Mouse (Mus musculus): ENCODE measurements around the gene Card9.
A peak's percentile ranks its signal among the peaks of the same experiment; 100 is the strongest.

The Card9 gene

DNA sequence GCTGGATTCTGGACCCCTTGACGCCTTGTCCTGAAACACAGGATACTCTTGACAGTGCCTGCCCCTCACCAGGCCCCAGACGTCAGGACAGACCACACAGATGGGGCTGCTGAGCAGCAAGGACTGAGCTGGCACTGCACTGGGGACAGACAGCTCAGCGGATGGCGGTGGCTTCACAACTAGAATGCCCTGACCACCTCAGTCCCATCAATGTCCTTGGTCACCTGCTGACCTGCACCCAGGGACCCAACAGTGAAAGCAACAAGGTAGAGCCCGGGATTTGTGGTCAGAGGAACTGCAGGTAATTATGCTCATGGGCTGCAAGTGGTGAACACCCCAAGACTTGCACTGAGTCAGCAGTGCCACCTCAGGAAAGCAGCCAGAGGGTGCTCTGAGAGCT, 2.3 kb upstream of the Card9 start:
- no peak for DNase-seq (ENCODE audit: low spot score in 2 of 2)

DNA sequence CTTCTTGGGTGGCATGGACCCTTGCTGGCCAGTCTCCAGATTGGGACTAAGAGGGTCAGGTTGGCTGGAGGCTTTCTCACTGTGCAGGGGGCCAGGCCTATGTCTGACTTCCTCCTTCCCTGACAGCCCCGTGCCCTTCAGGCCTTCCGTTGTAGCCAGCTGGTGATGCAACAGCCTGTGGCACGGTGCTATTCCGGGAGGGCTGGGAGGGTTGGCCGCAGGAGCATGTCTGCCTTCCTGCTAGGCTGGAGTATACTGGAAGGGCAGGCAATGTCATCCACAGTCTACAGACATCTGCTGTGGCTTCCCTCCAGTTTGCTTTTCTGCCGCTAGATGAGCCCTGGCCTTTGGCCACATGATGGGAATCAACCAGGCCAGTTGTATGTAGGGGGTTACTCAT, 735 bp downstream of the Card9 start:
- no peak for DNase-seq (ENCODE audit: low spot score in 2 of 2)

DNA sequence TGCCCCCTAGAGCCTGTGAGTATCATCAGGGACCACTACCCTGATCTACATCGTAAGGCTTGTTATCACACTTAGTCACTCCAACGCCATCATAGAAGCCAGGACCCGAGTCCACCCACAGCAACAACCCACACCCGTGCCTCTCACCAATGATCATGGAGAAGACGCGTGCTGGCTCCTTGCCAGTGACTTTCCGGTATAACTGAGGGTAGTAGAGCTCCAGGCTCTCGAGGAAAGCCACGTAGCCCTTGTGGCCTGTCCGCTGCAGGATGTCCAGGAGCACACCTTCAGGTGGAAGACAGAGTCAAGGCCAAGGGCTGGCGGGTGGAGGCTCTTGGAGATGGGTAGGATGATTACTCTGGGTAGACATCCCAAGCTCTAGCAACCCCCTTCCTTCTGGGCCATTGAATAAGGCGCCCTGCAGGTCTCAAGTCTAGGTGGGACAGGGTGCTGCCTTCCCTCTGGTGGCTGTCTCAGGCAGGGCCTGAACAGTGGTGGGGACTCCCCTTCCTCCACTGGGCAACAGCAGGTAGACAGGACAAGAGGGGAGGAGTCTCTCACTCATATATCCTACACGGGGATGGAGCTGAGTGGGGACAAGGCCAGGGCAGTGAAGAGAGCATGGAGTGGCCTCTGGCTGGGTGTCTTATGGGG, 1.9 kb downstream of the Card9 start:
- no peak for DNase-seq (ENCODE audit: low spot score in 2 of 2)

GRCm38 (mm10) chr2:26357484-26357883, 3.2 kb downstream of the Card9 start:
- DNase-seq (ENCODE audit: low spot score in 2 of 2) = no peak

DNA sequence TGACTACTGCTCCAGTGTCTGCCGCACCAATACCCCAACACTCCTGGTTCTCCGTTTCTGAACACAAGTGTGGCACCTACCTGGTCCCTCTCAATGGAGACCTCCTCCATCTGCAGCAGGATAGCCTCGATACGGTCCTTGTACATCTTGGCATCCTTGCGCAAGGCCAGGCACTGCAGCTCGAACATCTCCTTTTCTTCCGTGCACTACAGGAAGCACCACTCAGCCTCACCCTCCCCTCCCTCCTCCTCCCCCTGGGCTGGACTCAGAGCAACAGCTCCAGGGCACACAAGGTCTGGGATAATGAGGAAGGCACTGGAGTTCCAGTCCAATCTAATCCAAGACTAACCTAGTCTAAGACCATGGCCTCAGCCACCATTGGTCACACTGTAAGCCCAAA, 4.0 kb downstream of the Card9 start:
- DNase-seq (ENCODE audit: low spot score in 2 of 2) = no peak

DNA sequence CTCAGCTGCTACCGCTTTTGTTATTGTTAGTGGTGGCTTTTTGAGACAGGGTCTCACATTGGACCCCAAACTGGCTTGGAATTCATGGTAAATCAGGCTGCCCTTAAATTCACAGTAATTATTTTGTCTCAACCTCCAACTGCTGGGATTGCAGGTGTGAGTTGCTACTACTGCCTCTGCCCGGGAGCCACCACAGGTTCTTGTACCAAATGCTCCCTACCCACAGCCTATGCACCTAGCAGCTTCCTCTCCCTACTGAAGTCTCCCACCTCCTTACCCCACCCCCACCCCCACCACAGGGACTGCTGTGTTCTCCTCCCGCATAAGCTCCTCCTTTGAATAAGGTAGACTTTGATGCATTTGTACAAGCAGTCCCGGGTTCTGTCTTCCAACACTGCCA, 4.5 kb downstream of the Card9 start:
- no peak for DNase-seq (ENCODE audit: low spot score in 2 of 2)

DNA sequence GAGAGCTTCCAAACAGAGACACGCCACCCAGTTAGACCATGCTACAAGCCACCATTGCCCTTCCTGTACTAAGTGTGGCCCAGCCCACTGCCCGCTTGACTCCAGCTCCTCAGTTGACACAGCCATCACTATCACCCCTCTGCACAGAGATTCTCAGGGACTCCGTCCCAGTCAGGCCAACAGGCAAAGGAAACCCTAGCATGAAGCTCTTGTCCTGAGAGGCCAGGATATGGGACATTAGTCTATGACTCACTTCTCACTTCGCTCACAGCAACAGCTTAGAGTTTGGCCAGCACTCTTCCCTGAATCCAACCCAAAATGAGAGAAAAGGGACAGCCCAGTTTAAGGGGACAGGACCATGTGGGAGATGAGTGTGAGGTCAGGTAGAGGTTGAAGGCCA, 6.3 kb downstream of the Card9 start:
- no peak for DNase-seq (ENCODE audit: low spot score in 2 of 2)

DNA sequence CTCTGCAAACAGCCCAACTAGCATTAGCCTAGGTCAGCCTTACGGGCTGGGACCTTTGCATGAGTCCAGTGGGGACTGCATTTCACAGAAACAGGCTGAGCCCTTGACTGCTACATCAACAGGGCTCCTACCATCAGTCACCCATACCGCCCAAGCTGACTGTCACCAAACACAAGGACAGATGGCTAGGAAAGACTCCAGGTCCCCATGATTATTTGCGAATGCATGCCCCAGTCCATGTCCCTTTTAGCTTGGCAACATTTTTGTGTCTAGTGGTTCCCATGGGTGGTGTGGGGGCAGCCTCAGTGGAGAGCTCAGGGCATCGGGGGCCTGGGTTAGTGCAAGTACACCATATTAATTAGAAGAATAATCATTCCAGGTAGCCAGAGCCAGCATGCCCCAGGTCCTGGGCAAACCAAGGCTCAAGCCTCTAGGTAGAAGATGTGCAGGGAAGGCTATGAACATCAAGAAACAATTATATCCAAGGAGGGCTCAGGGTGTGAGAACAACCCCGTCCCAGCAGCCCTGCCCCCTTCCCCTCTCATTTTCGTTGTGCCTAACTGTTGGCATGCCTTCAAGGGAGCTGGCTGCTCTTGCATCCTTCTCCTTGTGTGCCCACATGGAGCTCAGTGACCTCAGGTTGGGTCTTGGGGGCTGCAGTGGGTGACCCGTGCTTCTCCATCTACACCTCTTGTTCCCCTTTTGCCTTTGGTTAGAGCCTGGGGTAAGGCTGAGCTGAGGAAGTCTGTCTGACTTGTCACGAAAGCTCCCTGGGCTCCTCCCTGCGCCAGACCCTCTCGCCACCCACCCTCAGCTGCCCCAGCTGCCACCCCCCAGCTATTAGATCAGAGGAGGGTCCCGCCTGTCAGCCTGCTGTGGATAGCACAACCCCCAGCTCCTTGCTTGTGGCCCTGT, 7.4 kb downstream of the Card9 start:
- no peak for DNase-seq (ENCODE audit: low spot score in 2 of 2)

- no peak for DNase-seq (ENCODE audit: low spot score in 2 of 2)
Measured at GRCm38 (mm10) chr2:26352291-26352910, 8.3 kb downstream of the Card9 start.

DNA sequence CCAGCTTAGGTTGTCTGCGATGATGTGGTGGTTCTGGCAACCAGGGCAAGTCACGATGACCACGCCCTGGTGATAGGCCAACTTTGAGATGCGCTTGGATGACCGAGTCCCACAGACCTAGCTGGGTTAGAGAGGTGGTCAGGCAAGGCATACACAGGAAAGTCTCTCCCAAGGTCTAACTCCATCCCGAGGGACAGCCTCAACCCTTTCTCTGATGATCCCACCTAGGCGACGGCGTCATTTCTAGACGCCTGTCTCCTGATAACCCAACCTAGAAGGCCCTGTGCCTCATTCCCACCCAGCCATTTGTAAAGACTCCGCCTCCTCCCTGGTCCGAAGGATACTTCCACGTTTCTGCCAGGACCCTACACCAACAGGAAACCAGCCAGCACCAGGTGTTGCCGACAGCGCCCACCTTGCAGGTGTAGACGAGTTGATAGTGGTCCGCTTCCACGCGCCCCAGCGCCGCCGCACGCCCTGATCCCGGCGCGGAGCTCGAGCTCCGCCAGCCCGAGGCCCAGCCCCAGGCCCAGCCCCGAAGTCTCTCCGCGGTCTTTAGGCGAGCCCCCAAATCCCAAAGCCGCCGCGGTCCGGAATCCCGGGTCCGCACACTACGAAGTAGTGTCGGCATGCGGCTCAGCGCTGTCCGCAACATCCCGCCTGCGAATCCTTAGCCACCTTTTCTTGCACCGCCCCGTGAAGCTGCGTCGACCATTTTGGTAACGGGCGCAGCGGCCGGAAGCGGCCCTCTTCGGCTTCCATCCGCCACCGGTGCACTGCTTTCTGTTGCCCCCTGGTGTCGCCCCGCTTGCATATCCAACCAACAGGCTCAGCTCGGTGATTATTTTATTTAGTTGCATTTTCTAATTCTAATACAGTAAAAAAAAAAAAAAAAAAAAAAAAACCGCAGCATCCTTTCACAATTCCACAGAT, 9.1 kb downstream of the Card9 start, which contains the start of gene Dnlz:
TSS of gene Dnlz (minus strand) at position 753 of the 933 bp plus-strand sequence.
- DNase-seq (ENCODE audit: low spot score in 2 of 2) = peak; percentile 94 to 97

- DNase-seq (ENCODE audit: low spot score in 2 of 2) = no peak
Measured at GRCm38 (mm10) chr2:26348241-26348640, 12.5 kb downstream of the Card9 start.

GRCm38 (mm10) chr2:26342609-26343490, 17.9 kb downstream of the Card9 start:
- DNase-seq (ENCODE audit: low spot score in 2 of 2) = no peak

DNA sequence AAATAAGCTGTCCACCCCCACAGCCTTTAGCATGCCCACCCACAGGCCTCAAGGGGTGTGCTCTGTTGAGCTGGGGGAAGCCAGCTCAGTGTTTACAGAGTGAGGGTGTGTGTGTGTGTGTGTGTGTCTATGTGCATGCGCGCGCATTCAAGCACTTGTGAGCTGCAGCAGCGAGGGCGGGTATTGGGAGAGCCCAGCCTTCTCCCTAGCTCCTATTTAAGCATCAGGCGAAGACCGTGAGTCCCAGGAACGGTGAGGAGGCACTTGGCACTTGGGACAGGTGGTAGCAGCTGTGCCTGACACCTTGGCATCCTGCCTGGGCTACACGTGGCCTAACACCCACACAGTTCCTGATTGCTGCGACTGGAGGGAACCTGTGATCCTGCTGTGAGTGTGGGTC, 18.7 kb downstream of the Card9 start:
- peak; percentile 80 to 82 for DNase-seq (ENCODE audit: low spot score in 2 of 2)

- peak; percentile 55 to 56 for DNase-seq (ENCODE audit: low spot score in 2 of 2)
Measured at GRCm38 (mm10) chr2:26341510-26341981, 19.2 kb downstream of the Card9 start.

- DNase-seq (ENCODE audit: low spot score in 2 of 2) = no peak
Measured at GRCm38 (mm10) chr2:26339204-26339551, 21.5 kb downstream of the Card9 start.

- DNase-seq (ENCODE audit: low spot score in 2 of 2) = no peak
Measured at GRCm38 (mm10) chr2:26338302-26339203, 22.2 kb downstream of the Card9 start.

DNA sequence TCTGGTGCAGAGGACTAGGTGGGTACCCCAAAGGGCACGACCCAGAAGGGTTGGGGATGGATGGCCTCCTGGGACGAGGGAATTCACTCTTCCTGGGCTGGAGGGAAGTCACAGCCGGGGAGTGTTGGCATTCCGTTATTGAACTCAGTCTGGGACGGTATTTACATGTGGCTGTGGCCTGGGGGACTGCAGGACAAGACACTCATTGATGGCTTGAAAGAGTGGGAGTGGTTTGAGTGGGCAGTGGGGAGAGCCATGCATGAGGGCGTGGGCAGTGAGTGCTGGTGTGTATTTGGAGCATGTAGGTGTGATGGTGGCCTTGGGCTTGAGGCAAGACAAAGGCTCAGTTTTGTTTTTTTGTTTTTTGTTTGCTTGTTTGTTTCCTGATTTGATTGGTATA, 30.0 kb downstream of the Card9 start:
- DNase-seq (ENCODE audit: low spot score in 2 of 2) = no peak

GRCm38 (mm10) chr2:26330056-26330468, 30.7 kb downstream of the Card9 start:
- DNase-seq (ENCODE audit: low spot score in 2 of 2) = no peak

- DNase-seq (ENCODE audit: low spot score in 2 of 2) = no peak
Measured at GRCm38 (mm10) chr2:26329402-26329801, 31.3 kb downstream of the Card9 start.

Data from right cerebral cortex, adult 2 months (tissue).